Mouse (Mus musculus) kidney, embryonic 14.5 days (tissue): ENCODE measurements around the gene St3gal3. TPM values are rescaled to one million over a fixed set of nuclear protein-coding genes. Genes with fewer than 3 reads are reported as not detected.
A peak's percentile ranks its signal among the peaks of the same experiment; 100 is the strongest.

ENCODE experiments used
- ATAC-seq: fragments of 200-750 bp; cut with Nextera tagmentation; 2 replicates; pipeline ENCODE4 v1.8.0; 2017; ENCODE audit warnings: moderate number of reproducible peaks, mild to moderate bottlenecking, moderate TSS enrichment, moderate library complexity; ENCODE audit not compliant: low FRiP score, low TSS enrichment
- H3K27ac ChIP-seq: fragments of 300-500 bp; sonication (generic); 2 replicates; pipeline ENCODE4 v1.5.1; 2014; ENCODE audit warnings: low read depth, mild to moderate bottlenecking, low read length, moderate library complexity, mixed read lengths
- H3K27me3 ChIP-seq: fragments of 300-500 bp; sonication (generic); 2 replicates; pipeline ENCODE4 v1.6.1; 2014; ENCODE audit warnings: mild to moderate bottlenecking, low read length; ENCODE audit not compliant: control insufficient read depth, insufficient read depth
- H3K36me3 ChIP-seq: fragments of 300-500 bp; sonication (generic); 2 replicates; pipeline ENCODE4 v1.6.1; 2014; ENCODE audit warnings: low read length, mixed read lengths; ENCODE audit not compliant: control insufficient read depth, insufficient read depth
- H3K4me1 ChIP-seq: fragments of 300-500 bp; sonication (generic); 2 replicates; pipeline ENCODE4 v1.6.1; 2014; ENCODE audit warnings: low read length, mixed read lengths; ENCODE audit not compliant: control insufficient read depth, insufficient read depth
- H3K4me2 ChIP-seq: fragments of 300-500 bp; sonication (generic); replicated peaks from 2 replicates; pipeline ENCODE4 v1.6.1; 2014; ENCODE audit warnings: low read depth, mild to moderate bottlenecking, low read length
- H3K4me3 ChIP-seq: fragments of 300-500 bp; sonication (generic); 2 replicates; pipeline ENCODE4 v1.5.1; 2014; ENCODE audit warnings: mild to moderate bottlenecking, low read length
- H3K9ac ChIP-seq: fragments of 300-500 bp; sonication (generic); 2 replicates; pipeline ENCODE4 v1.6.1; 2014; ENCODE audit warnings: low read depth, mild to moderate bottlenecking, low read length, moderate library complexity
- H3K9me3 ChIP-seq: fragments of 300-500 bp; sonication (generic); 2 replicates; pipeline ENCODE4 v1.6.1; 2016; ENCODE audit warnings: low read length; ENCODE audit not compliant: control insufficient read depth
- WGBS: fragments of 180-500 bp; shearing (Covaris S2); extraction: QIAGEN DNeasy Blood & Tissue Kit; methylation state at CpG from one replicate; pipeline ENCODE4 v1.1.7; 2014; 5-methylcytosine and 5-hydroxymethylcytosine counted together
- polyA plus RNA-seq: library from polyadenylated mRNA; unstranded; fragments of >200 nt; fragmentation: Nextera tagmentation; extraction: Ambion mirVana; gene quantifications from 2 replicates; pipeline ENCODE4 v1.2.1, GENCODE M21; 2014

St3gal3 gene
- polyA plus RNA-seq, 1 experiment from 2014 or later = 6.8 TPM

- Histone ChIP-seq H3K36me3 (no peaks in the 10 kb centered on the region), H3K27ac (peak overlapping the region; percentile 24; the same call in 1 of the 2 replicates), H3K4me3 (no peak overlapping the region), H3K4me2 (peak overlapping the region; percentile 32), H3K27me3 (no peaks in the 10 kb centered on the region), H3K4me1 (peaks cover 36% of the 10 kb centered on the region), H3K9me3 (no peaks in the 10 kb centered on the region), H3K9ac (peak overlapping the region; percentile 40)
- WGBS = 16% methylated on average over 20 of the region's 20 CpGs
- ATAC-seq = peak; percentile 33
These were observed 137.1 kb downstream of the St3gal3 start for GRCm38 (mm10) chr4:117997381-117998269.

- no peak overlapping the region for H3K27ac ChIP-seq
- no peaks in the 10 kb centered on the region for H3K9me3 ChIP-seq
- H3K4me3 ChIP-seq = no peak overlapping the region
- ATAC-seq = no peak
- WGBS = 87% methylated on average over 5 of the region's 5 CpGs
- no peaks in the 10 kb centered on the region for H3K27me3 ChIP-seq
- H3K9ac ChIP-seq = no peak overlapping the region
- no peak overlapping the region for H3K4me2 ChIP-seq
- peaks cover 36% of the 10 kb centered on the region for H3K4me1 ChIP-seq
- H3K36me3 ChIP-seq = no peaks in the 10 kb centered on the region
These were observed 138.0 kb downstream of the St3gal3 start for GRCm38 (mm10) chr4:117996701-117997100.

- no peak overlapping the region for H3K4me3 ChIP-seq
- no peak for ATAC-seq
- H3K4me1 ChIP-seq = peaks cover 27% of the 10 kb centered on the region
- no peaks in the 10 kb centered on the region for H3K36me3 ChIP-seq
- no peak overlapping the region for H3K4me2 ChIP-seq
- H3K27me3 ChIP-seq = no peaks in the 10 kb centered on the region
- no peak overlapping the region for H3K9ac ChIP-seq
- no peak overlapping the region for H3K27ac ChIP-seq
- H3K9me3 ChIP-seq = no peaks in the 10 kb centered on the region
- WGBS = 88% methylated on average over 1 of the region's 1 CpGs
These were observed 139.3 kb downstream of the St3gal3 start for GRCm38 (mm10) chr4:117995461-117995860.

DNA sequence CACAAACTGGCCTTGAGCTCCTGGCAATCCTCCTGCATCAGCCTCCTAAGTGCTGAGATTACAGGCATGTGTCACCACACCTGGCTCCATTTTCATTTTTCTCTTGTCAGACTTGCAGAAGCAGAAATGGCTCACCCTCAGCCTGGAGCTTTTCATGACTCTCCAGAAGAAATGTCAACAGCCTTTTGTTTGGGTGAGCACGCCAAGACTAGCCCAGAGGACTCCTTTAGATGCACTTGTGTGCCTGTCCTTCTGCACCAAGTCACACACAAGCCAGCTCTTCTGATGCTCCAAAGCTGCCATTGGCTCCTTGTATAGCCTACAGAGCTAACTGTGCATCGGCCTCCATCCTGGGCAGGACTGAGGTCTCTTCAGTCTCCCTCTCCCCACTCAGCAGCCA is 141.3 kb downstream of the St3gal3 start:
- WGBS = 100% methylated on average over 2 of the region's 2 CpGs
- no peak overlapping the region for H3K4me3 ChIP-seq

GRCm38 (mm10) chr4:117992872-117993271 is 141.8 kb downstream of the St3gal3 start:
- Histone ChIP-seq H3K27ac (no peak overlapping the region), H3K9me3 (no peaks in the 10 kb centered on the region), H3K4me3 (no peak overlapping the region), H3K27me3 (no peaks in the 10 kb centered on the region), H3K9ac (no peak overlapping the region), H3K4me2 (no peak overlapping the region), H3K36me3 (no peaks in the 10 kb centered on the region), H3K4me1 (peaks cover 12% of the 10 kb centered on the region)
- 65% methylated on average over 7 of the region's 7 CpGs for WGBS
- ATAC-seq = no peak

More for the DNA sequence above, 141.3 kb downstream of the St3gal3 start:
- Histone ChIP-seq H3K4me1 (peaks cover 17% of the 10 kb centered on the region), H3K4me2 (no peak overlapping the region), H3K9me3 (no peaks in the 10 kb centered on the region), H3K27me3 (no peaks in the 10 kb centered on the region), H3K27ac (no peak overlapping the region), H3K9ac (no peak overlapping the region), H3K36me3 (no peaks in the 10 kb centered on the region)
- ATAC-seq = no peak

- no peaks in the 10 kb centered on the region for H3K9me3 ChIP-seq
- ATAC-seq = no peak
- no peak overlapping the region for H3K4me2 ChIP-seq
- H3K27ac ChIP-seq = no peak overlapping the region
- H3K4me3 ChIP-seq = no peak overlapping the region
- WGBS = 97% methylated on average over 3 of the region's 3 CpGs
- no peak overlapping the region for H3K9ac ChIP-seq
- no peaks in the 10 kb centered on the region for H3K27me3 ChIP-seq
- H3K36me3 ChIP-seq = no peaks in the 10 kb centered on the region
- H3K4me1 ChIP-seq = peaks cover 8% of the 10 kb centered on the region
These were observed 142.7 kb downstream of the St3gal3 start for GRCm38 (mm10) chr4:117992036-117992435.

GRCm38 (mm10) chr4:117991055-117991627 is 143.6 kb downstream of the St3gal3 start:
- Histone ChIP-seq H3K27ac (no peak overlapping the region), H3K27me3 (no peaks in the 10 kb centered on the region), H3K4me2 (no peak overlapping the region), H3K9me3 (no peaks in the 10 kb centered on the region), H3K4me3 (no peak overlapping the region), H3K4me1 (peaks cover 7% of the 10 kb centered on the region; the same call in 1 of the 2 replicates), H3K36me3 (no peaks in the 10 kb centered on the region), H3K9ac (no peak overlapping the region)
- no peak for ATAC-seq
- 86% methylated on average over 8 of the region's 8 CpGs for WGBS

GRCm38 (mm10) chr4:117990571-117990970 is 144.1 kb downstream of the St3gal3 start:
- WGBS = 80% methylated on average over 3 of the region's 3 CpGs
- Histone ChIP-seq H3K4me3 (no peak overlapping the region), H3K9ac (no peak overlapping the region), H3K36me3 (no peaks in the 10 kb centered on the region), H3K4me1 (peaks cover 7% of the 10 kb centered on the region; the same call in 1 of the 2 replicates), H3K4me2 (no peak overlapping the region), H3K27me3 (no peaks in the 10 kb centered on the region), H3K9me3 (no peaks in the 10 kb centered on the region), H3K27ac (no peak overlapping the region)
- ATAC-seq = no peak

DNA sequence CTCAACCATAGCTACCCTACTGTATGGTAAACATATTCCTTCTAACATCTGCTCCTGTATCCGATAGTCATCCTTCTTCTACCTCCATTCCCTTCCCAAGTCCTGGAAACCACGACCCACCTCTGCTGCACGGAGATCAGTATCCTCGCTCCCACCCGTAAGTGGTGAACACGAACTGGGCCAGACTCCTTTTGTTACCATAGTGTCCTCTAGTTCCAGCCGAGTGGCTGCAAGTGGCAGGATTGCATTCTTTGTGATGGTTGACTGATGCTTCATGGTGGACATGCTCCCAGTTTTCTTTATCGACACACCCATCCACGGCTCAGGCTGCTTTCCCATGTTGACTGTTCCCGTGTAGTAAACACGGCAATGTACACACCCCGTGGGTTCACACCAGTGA is 144.9 kb downstream of the St3gal3 start:
- no peaks in the 10 kb centered on the region for H3K9me3 ChIP-seq
- no peak overlapping the region for H3K27ac ChIP-seq
- no peaks in the 10 kb centered on the region for H3K27me3 ChIP-seq
- no peak overlapping the region for H3K9ac ChIP-seq
- peaks cover 7% of the 10 kb centered on the region; the same call in 1 of the 2 replicates for H3K4me1 ChIP-seq
- ATAC-seq = no peak
- no peaks in the 10 kb centered on the region for H3K36me3 ChIP-seq
- 73% methylated on average over 12 of the region's 12 CpGs for WGBS
- no peak overlapping the region for H3K4me3 ChIP-seq
- H3K4me2 ChIP-seq = no peak overlapping the region
